Mouse (Mus musculus) myocyte (in vitro differentiated cells): Measurements from ENCODE around the gene Abhd6. TPM values are rescaled to one million over a fixed set of nuclear protein-coding genes. Genes with fewer than 3 reads are reported as not detected.

ENCODE experiments used
- H3K27me3 ChIP-seq: one replicate; pipeline ENCODE4 v1.6.1; 2011; ENCODE audit not compliant: control insufficient read depth, insufficient read depth, insufficient read length
- H3K36me3 ChIP-seq: one replicate; pipeline ENCODE4 v1.6.1; 2011; ENCODE audit not compliant: control insufficient read depth, insufficient read depth
- H3K4me2 ChIP-seq: one replicate; pipeline ENCODE4 v1.6.1; 2011; ENCODE audit warnings: low read depth, control low read depth
- H3K4me3 ChIP-seq: one replicate; pipeline ENCODE4 v1.5.1; 2011; ENCODE audit warnings: mild to moderate bottlenecking, control low read depth, moderate library complexity
- H3K79me2 ChIP-seq: one replicate; pipeline ENCODE4 v1.6.1; 2011; ENCODE audit not compliant: control insufficient read depth, insufficient read depth
- H3ac ChIP-seq: one replicate; pipeline ENCODE4 v1.6.1; 2011; ENCODE audit not compliant: control insufficient read depth, insufficient read length
- CEBPB ChIP-seq: IDR thresholded peaks from 2 replicates; pipeline ENCODE4 v1.6.1; 2011; ENCODE audit warnings: mild to moderate bottlenecking, moderate library complexity; ENCODE audit not compliant: poor library complexity, insufficient read depth, severe bottlenecking
- E2F4 ChIP-seq: IDR thresholded peaks from one replicate; pipeline ENCODE4 v1.6.1; 2011; ENCODE audit warnings: mild to moderate bottlenecking, control low read depth, moderate library complexity; ENCODE audit not compliant: insufficient read depth
- MAX ChIP-seq: IDR thresholded peaks from one replicate; pipeline ENCODE4 v1.6.1; 2011; ENCODE audit warnings: low read depth, mild to moderate bottlenecking, control low read depth
- MYOD1 ChIP-seq, 3 experiments: IDR thresholded peaks; one replicate each; pipeline ENCODE4 v1.6.1; 2011; ENCODE audit warnings: control low read depth in 2 of 3, low read depth in 2 of 3, mild to moderate bottlenecking in 2 of 3, moderate library complexity in 1 of 3; ENCODE audit not compliant: insufficient read length in 2 of 3, control insufficient read depth in 1 of 3
- MYOG ChIP-seq, 3 experiments: IDR thresholded peaks; one replicate each; pipeline ENCODE4 v1.6.1; 2011; ENCODE audit warnings: control low read depth in 2 of 3, low read depth in 2 of 3, mild to moderate bottlenecking in 2 of 3; ENCODE audit not compliant: insufficient read length in 2 of 3, control insufficient read depth in 1 of 3, insufficient read depth in 1 of 3
- POLR2A ChIP-seq: IDR thresholded peaks from one replicate; pipeline ENCODE4 v1.6.1; 2011; ENCODE audit warnings: low read depth, mild to moderate bottlenecking, control low read depth, moderate library complexity; ENCODE audit not compliant: insufficient read length
- POLR2AphosphoS2 ChIP-seq: IDR thresholded peaks from one replicate; pipeline ENCODE4 v1.6.1; 2011; ENCODE audit warnings: low read depth, control low read depth; ENCODE audit not compliant: insufficient read length
- REST ChIP-seq: IDR thresholded peaks from one replicate; pipeline ENCODE4 v1.6.1; 2011; ENCODE audit warnings: mild to moderate bottlenecking, control low read depth, moderate library complexity; ENCODE audit not compliant: insufficient read depth, insufficient read length
- SRF ChIP-seq: IDR thresholded peaks from one replicate; pipeline ENCODE4 v1.6.1; 2011; ENCODE audit warnings: low read depth; ENCODE audit not compliant: control insufficient read depth, insufficient read length
- TCF12 ChIP-seq: IDR thresholded peaks from one replicate; pipeline ENCODE4 v1.6.1; 2011; ENCODE audit warnings: mild to moderate bottlenecking, control low read depth; ENCODE audit not compliant: poor library complexity, insufficient read depth, severe bottlenecking
- TCF3 ChIP-seq: IDR thresholded peaks from one replicate; pipeline ENCODE4 v1.6.1; 2011; ENCODE audit warnings: low read depth, control low read depth; ENCODE audit not compliant: insufficient read length
- USF1 ChIP-seq: IDR thresholded peaks from one replicate; pipeline ENCODE4 v1.6.1; 2011; ENCODE audit warnings: low read depth, mild to moderate bottlenecking, control low read depth, moderate library complexity
- polyA plus RNA-seq: library from polyadenylated mRNA; unstranded; fragments of >200 nt; fragmentation: generic; extraction: Trizol; gene quantifications from one replicate; pipeline ENCODE4 v1.2.1, GENCODE M21; 2012; ENCODE audit warnings: missing spikeins

Abhd6 gene
- polyA plus RNA-seq, 1 experiment, result 10.5 TPM

DNA sequence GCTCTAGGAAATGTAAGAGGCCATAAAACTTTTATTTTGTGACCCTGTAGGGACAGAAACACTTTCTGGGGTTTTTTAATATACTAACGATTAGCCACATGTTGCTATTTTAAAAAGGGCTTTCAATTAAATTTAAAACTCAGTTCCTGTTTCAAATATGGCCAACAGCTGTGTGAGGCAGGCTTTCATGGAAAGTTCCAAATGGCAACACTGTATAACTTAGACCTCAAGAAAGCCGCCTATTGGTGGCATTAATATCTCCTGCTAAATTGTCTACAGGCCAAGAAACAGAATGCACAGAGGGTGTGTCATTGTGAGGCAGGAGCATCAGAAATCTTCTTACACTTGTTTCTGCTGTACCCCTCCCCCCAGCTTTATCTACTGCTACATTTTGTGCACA, 4.8 kb downstream of the Abhd6 start:
- H3K4me3 ChIP-seq, result no peak overlapping the region
- no peak overlapping the region for H3ac ChIP-seq
- TF ChIP-seq TCF12 (no peak), SRF (no peak), MAX (no peak), USF1 (no peak), MYOD1 (IDR thresholded peaks at IDR 0.05; ENCODE audit: control insufficient read depth in 1 of 3, insufficient read length in 2 of 3, low read depth in 2 of 3) (no peak), POLR2AphosphoS2 (no peak), CEBPB (no peak), MYOG (IDR thresholded peaks at IDR 0.05; ENCODE audit: control insufficient read depth in 1 of 3, insufficient read depth in 1 of 3, insufficient read length in 2 of 3, low read depth in 2 of 3) (no peak), TCF3 (no peak), POLR2A (no peak), E2F4 (no peak), REST (no peak)
- no peaks in the 10 kb centered on the region for H3K36me3 ChIP-seq
- H3K27me3 ChIP-seq, result no peaks in the 10 kb centered on the region
- H3K79me2 ChIP-seq, result no peaks in the 10 kb centered on the region
- no peak overlapping the region for H3K4me2 ChIP-seq

DNA sequence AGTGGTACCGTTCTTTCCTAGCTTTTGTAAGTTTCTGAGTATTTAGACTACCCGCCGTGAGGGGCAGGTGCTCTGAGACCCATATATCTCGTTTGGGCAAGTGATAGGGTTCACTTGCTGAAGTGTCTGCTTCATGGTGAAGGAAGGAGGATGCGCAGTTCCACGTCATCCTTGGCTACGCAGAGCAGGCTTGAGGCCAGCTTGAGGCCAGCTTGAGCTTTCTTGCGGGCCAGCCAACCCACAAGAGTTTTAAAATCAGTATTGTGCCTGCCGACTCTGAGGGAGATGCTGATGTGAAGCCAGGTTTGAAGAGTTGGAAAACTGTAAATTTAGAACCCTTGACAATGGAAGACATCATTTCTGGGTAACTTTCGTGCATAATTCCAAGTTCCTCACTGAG, 5.2 kb downstream of the Abhd6 start:
- H3K36me3 ChIP-seq, result no peaks in the 10 kb centered on the region

DNA sequence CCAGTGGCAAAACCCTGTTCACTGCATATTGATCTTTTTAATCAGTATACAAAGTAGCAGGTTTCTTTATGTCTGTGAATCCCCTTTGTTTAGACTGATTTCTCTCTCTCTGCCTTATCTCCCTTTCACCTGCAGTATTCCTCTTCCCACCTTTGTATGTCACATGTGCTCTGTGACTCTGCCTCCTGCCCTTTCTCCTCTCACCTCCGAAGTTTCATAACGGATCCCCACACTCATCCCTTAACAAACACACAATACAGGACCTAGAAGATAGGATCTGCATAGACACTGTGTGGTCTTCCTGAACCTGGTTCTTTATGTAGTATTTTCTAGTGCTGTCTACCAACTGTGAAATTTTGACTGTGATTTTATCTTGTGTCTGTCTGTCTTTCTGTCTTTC, 8.6 kb downstream of the Abhd6 start:
- no peak for TF ChIP-seq POLR2A
- TF ChIP-seq TCF3, result no peak
- no peak for TF ChIP-seq MYOG (IDR thresholded peaks at IDR 0.05; ENCODE audit: control insufficient read depth in 1 of 3, insufficient read depth in 1 of 3, insufficient read length in 2 of 3, low read depth in 2 of 3)
- no peak for TF ChIP-seq USF1
- TF ChIP-seq SRF, result no peak
- TF ChIP-seq MYOD1 (IDR thresholded peaks at IDR 0.05; ENCODE audit: control insufficient read depth in 1 of 3, insufficient read length in 2 of 3, low read depth in 2 of 3), result no peak
- no peak for TF ChIP-seq CEBPB
- no peak for TF ChIP-seq REST
- no peak for TF ChIP-seq POLR2AphosphoS2
- TF ChIP-seq MAX, result no peak
- no peak for TF ChIP-seq E2F4
- TF ChIP-seq TCF12, result no peak
- Histone ChIP-seq H3K4me3 (no peak overlapping the region), H3K4me2 (no peak overlapping the region), H3ac (no peak overlapping the region), H3K27me3 (no peaks in the 10 kb centered on the region), H3K36me3 (no peaks in the 10 kb centered on the region), H3K79me2 (no peaks in the 10 kb centered on the region)

More for the DNA sequence above, 5.2 kb downstream of the Abhd6 start:
- no peaks in the 10 kb centered on the region for H3K79me2 ChIP-seq
- TF ChIP-seq POLR2AphosphoS2 (no peak), MAX (no peak), E2F4 (no peak), USF1 (no peak), TCF12 (no peak), SRF (no peak), POLR2A (no peak), REST (no peak), MYOD1 (IDR thresholded peaks at IDR 0.05; ENCODE audit: control insufficient read depth in 1 of 3, insufficient read length in 2 of 3, low read depth in 2 of 3) (no peak), MYOG (IDR thresholded peaks at IDR 0.05; ENCODE audit: control insufficient read depth in 1 of 3, insufficient read depth in 1 of 3, insufficient read length in 2 of 3, low read depth in 2 of 3) (no peak), TCF3 (no peak), CEBPB (no peak)
- H3K27me3 ChIP-seq, result no peaks in the 10 kb centered on the region
- no peak overlapping the region for H3K4me2 ChIP-seq
- H3K4me3 ChIP-seq, result no peak overlapping the region
- no peak overlapping the region for H3ac ChIP-seq

DNA sequence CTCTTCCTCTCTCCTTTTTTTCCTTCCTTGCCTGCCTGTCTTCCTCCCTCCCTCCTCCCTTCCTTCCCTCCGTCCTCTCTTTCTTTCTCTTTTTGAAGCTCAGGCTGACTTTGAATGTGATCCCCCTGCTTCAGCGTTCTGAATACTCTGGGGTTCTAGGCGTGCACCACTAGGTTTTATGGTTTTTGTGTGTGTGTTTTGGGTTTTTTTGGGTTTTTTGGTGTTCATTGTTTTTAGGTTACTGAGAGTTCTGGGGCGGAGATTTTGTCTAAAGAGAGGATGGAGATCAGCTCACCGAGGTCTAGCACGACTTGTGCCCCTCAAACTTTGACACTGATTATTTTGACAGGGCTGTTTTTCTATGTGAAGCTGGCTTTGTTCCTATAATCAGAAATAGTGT, 9.2 kb downstream of the Abhd6 start:
- Histone ChIP-seq H3K79me2 (no peaks in the 10 kb centered on the region), H3K36me3 (no peaks in the 10 kb centered on the region)
- no peak for TF ChIP-seq POLR2AphosphoS2
- no peak for TF ChIP-seq POLR2A
- no peak for TF ChIP-seq SRF
- no peak for TF ChIP-seq MYOG (IDR thresholded peaks at IDR 0.05; ENCODE audit: control insufficient read depth in 1 of 3, insufficient read depth in 1 of 3, insufficient read length in 2 of 3, low read depth in 2 of 3)
- TF ChIP-seq TCF3, result no peak
- TF ChIP-seq MAX, result no peak
- no peak for TF ChIP-seq REST
- TF ChIP-seq MYOD1 (IDR thresholded peaks at IDR 0.05; ENCODE audit: control insufficient read depth in 1 of 3, insufficient read length in 2 of 3, low read depth in 2 of 3), result no peak
- TF ChIP-seq TCF12, result no peak
- TF ChIP-seq CEBPB, result no peak
- TF ChIP-seq USF1, result no peak
- TF ChIP-seq E2F4, result no peak

DNA sequence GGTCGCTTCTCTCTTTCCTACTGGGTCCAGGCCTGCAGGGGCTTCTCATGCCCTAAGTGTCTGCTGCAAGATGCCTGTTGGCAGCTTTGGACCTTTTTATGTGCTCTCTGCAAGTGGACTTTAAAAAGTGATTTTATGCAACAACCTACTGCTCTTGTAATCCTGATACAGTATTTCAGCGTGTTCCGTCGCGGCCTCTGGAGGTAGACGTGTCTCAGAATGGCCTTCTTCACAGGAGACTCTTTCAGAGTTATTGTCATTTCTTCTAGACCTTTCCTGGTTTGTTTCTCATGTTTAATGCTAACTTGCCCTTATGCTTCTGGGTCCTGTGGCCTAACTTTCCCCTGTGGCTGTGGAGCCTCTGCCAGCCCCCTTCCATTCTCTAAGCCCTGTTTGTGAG, 13.1 kb downstream of the Abhd6 start:
- Histone ChIP-seq H3K4me2 (no peak overlapping the region), H3K36me3 (no peaks in the 10 kb centered on the region), H3K4me3 (no peak overlapping the region), H3ac (no peak overlapping the region), H3K27me3 (no peaks in the 10 kb centered on the region), H3K79me2 (no peaks in the 10 kb centered on the region)
- TF ChIP-seq SRF, result no peak
- no peak for TF ChIP-seq TCF3
- TF ChIP-seq CEBPB, result no peak
- no peak for TF ChIP-seq USF1
- no peak for TF ChIP-seq POLR2A
- no peak for TF ChIP-seq TCF12
- no peak for TF ChIP-seq REST
- TF ChIP-seq MYOD1 (IDR thresholded peaks at IDR 0.05; ENCODE audit: control insufficient read depth in 1 of 3, insufficient read length in 2 of 3, low read depth in 2 of 3), result no peak
- TF ChIP-seq MYOG (IDR thresholded peaks at IDR 0.05; ENCODE audit: control insufficient read depth in 1 of 3, insufficient read depth in 1 of 3, insufficient read length in 2 of 3, low read depth in 2 of 3), result no peak
- no peak for TF ChIP-seq POLR2AphosphoS2
- TF ChIP-seq MAX, result no peak
- TF ChIP-seq E2F4, result no peak

More for the DNA sequence above, 9.2 kb downstream of the Abhd6 start:
- Histone ChIP-seq H3K4me3 (no peak overlapping the region), H3K27me3 (no peaks in the 10 kb centered on the region), H3K4me2 (no peak overlapping the region), H3ac (no peak overlapping the region)
